Mouse (Mus musculus) liver, embryonic 15.5 days (tissue): ENCODE measurements around the gene Zfhx3. TPM values are rescaled to one million over a fixed set of nuclear protein-coding genes. Genes with fewer than 3 reads are reported as not detected.

Experiments used
- ATAC-seq: fragments of 200-750 bp; cut with Nextera tagmentation; 2 replicates; pipeline ENCODE4 v1.8.0; 2017; ENCODE audit warnings: moderate number of reproducible peaks, mild to moderate bottlenecking, moderate library complexity; ENCODE audit not compliant: insufficient read depth
- H3K27ac ChIP-seq: fragments of 300-500 bp; sonication (generic); replicated peaks from 2 replicates; pipeline ENCODE4 v1.5.1; 2015; ENCODE audit warnings: mild to moderate bottlenecking, inconsistent platforms
- H3K27me3 ChIP-seq: fragments of 300-500 bp; sonication (generic); 2 replicates; pipeline ENCODE4 v1.6.1; 2015; ENCODE audit warnings: mild to moderate bottlenecking, inconsistent platforms
- H3K36me3 ChIP-seq: fragments of 300-500 bp; sonication (generic); replicated peaks from 2 replicates; pipeline ENCODE4 v1.6.1; 2015; ENCODE audit warnings: moderate library complexity, mild to moderate bottlenecking, inconsistent platforms
- H3K4me1 ChIP-seq: fragments of 300-500 bp; sonication (generic); replicated peaks from 2 replicates; pipeline ENCODE4 v1.6.1; 2015; ENCODE audit warnings: inconsistent platforms
- H3K4me2 ChIP-seq: fragments of 300-500 bp; sonication (generic); 2 replicates; pipeline ENCODE4 v1.6.1; 2015; ENCODE audit warnings: moderate library complexity, mild to moderate bottlenecking, inconsistent platforms
- H3K4me3 ChIP-seq: fragments of 300-500 bp; sonication (generic); replicated peaks from 2 replicates; pipeline ENCODE4 v1.5.1; 2015; ENCODE audit warnings: mild to moderate bottlenecking, inconsistent platforms
- H3K9ac ChIP-seq: fragments of 300-500 bp; sonication (generic); 2 replicates; pipeline ENCODE4 v1.6.1; 2015; ENCODE audit warnings: moderate library complexity, mild to moderate bottlenecking, inconsistent platforms
- H3K9me3 ChIP-seq: fragments of 300-500 bp; sonication (generic); replicated peaks from 2 replicates; pipeline ENCODE4 v1.6.1; 2016; ENCODE audit warnings: inconsistent platforms
- WGBS: fragments of 180-500 bp; shearing (Covaris S2); methylation state at CpG from one replicate; pipeline ENCODE4 v1.1.7; 2015; ENCODE audit warnings: mixed read lengths; ENCODE audit not compliant: insufficient replicate concordance; 5-methylcytosine and 5-hydroxymethylcytosine counted together
- polyA plus RNA-seq: library from polyadenylated mRNA; unstranded; fragments of >200 nt; fragmentation: Nextera tagmentation; extraction: Ambion mirVana; gene quantifications from 2 replicates; pipeline ENCODE4 v1.2.1, GENCODE M21; 2015

Zfhx3 gene
- polyA plus RNA-seq, 1 experiment from 2014 or later = 1.0 TPM

DNA sequence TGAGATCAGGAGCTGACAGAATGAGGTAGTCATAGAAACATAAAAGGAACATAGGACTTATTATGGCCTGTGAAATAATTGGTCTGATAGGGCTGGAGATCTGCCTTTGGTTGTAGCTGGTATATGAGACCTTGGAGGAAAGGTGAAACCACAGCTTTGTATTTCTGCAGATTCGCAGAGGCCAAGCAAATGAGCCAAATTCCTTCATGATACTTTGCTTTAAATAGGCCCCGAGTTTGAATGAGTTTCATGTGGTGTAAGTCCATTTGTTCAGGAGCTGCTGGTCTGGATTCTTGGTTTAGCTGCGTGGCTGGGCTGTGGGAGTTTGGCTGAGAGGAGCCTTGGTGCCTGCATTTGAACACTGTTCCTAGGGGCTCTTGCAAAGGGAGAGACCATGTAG is 101.7 kb downstream of the Zfhx3 start:
- no peaks in the 10 kb centered on the region for H3K27me3 ChIP-seq
- ATAC-seq = no peak
- H3K4me2 ChIP-seq = no peak overlapping the region
- no peak overlapping the region for H3K4me3 ChIP-seq
- no peaks in the 10 kb centered on the region for H3K4me1 ChIP-seq
- no peaks in the 10 kb centered on the region for H3K36me3 ChIP-seq
- WGBS = 55% methylated on average over 3 of the region's 3 CpGs
- H3K27ac ChIP-seq = no peak overlapping the region
- H3K9ac ChIP-seq = no peak overlapping the region
- no peaks in the 10 kb centered on the region for H3K9me3 ChIP-seq

DNA sequence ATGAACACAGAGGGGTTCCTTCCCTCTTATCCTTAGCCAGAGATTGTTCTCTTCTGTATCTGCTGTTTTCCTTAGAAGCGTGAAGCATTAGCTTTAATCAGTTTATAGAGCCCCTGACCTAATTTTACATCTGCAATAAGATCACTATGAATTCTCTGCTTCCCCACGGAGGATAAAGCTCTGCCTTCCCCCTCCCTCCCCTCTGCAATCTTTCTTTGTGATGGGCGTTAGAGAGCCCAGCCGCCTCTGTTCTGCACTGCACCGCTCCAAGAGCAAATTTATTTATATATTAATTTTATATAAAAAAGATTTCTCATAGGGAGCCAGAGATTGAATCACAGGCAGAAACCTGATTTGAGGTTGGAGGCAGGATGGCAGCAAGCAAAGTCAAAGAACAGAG is 113.8 kb downstream of the Zfhx3 start:
- Histone ChIP-seq H3K36me3 (no peaks in the 10 kb centered on the region), H3K9ac (no peak overlapping the region), H3K4me1 (no peaks in the 10 kb centered on the region), H3K27ac (no peak overlapping the region), H3K27me3 (no peaks in the 10 kb centered on the region), H3K4me3 (no peak overlapping the region), H3K4me2 (no peak overlapping the region), H3K9me3 (no peaks in the 10 kb centered on the region)
- WGBS = 46% methylated on average over 5 of the region's 5 CpGs
- ATAC-seq = no peak

GRCm38 (mm10) chr8:108061972-108062371 is 119.5 kb downstream of the Zfhx3 start:
- Histone ChIP-seq H3K4me1 (no peaks in the 10 kb centered on the region), H3K9me3 (no peaks in the 10 kb centered on the region), H3K27me3 (no peaks in the 10 kb centered on the region), H3K27ac (no peak overlapping the region), H3K4me2 (no peak overlapping the region), H3K36me3 (no peaks in the 10 kb centered on the region), H3K9ac (no peak overlapping the region), H3K4me3 (no peak overlapping the region)
- 76% methylated on average over 12 of the region's 12 CpGs for WGBS
- no peak for ATAC-seq

GRCm38 (mm10) chr8:108067111-108067510 is 124.7 kb downstream of the Zfhx3 start:
- H3K27ac ChIP-seq = no peak overlapping the region
- no peaks in the 10 kb centered on the region for H3K27me3 ChIP-seq

DNA sequence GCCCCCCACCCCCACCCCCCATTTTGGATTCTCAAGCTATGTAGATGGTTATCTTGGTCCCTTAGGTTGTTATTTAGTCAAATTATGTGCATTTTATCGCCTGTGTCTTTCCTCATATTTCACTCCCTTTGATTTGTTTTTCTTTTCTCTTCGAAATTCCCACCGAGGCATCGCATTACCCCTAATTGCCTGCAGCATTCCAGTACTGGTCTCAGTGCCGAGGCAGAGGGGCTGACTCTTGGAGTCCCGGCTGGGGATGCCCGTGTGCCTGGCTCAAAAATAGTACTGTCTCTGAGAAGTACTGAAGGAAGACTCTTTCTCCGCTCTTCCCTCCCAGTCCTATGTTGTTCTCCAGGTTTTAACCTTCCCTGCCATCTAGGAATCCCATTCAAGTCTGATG is 125.8 kb downstream of the Zfhx3 start:
- Histone ChIP-seq H3K36me3 (no peaks in the 10 kb centered on the region), H3K4me2 (no peak overlapping the region), H3K9me3 (no peaks in the 10 kb centered on the region), H3K27me3 (no peaks in the 10 kb centered on the region), H3K27ac (no peak overlapping the region), H3K4me1 (no peaks in the 10 kb centered on the region), H3K9ac (no peak overlapping the region), H3K4me3 (no peak overlapping the region)
- ATAC-seq = no peak
- WGBS = 52% methylated on average over 8 of the region's 8 CpGs

More at GRCm38 (mm10) chr8:108067111-108067510, 124.7 kb downstream of the Zfhx3 start:
- no peak overlapping the region for H3K4me2 ChIP-seq
- no peak for ATAC-seq
- no peak overlapping the region for H3K4me3 ChIP-seq
- H3K9ac ChIP-seq = no peak overlapping the region
- no peaks in the 10 kb centered on the region for H3K4me1 ChIP-seq
- no peaks in the 10 kb centered on the region for H3K36me3 ChIP-seq
- H3K9me3 ChIP-seq = no peaks in the 10 kb centered on the region
- 70% methylated on average over 6 of the region's 6 CpGs for WGBS

GRCm38 (mm10) chr8:108070438-108070837 is 128.0 kb downstream of the Zfhx3 start:
- Histone ChIP-seq H3K36me3 (no peaks in the 10 kb centered on the region), H3K9me3 (no peaks in the 10 kb centered on the region), H3K4me3 (no peak overlapping the region), H3K4me1 (no peaks in the 10 kb centered on the region), H3K27ac (no peak overlapping the region), H3K9ac (no peak overlapping the region), H3K27me3 (no peaks in the 10 kb centered on the region), H3K4me2 (no peak overlapping the region)
- ATAC-seq = no peak
- WGBS = 57% methylated on average over 4 of the region's 4 CpGs

DNA sequence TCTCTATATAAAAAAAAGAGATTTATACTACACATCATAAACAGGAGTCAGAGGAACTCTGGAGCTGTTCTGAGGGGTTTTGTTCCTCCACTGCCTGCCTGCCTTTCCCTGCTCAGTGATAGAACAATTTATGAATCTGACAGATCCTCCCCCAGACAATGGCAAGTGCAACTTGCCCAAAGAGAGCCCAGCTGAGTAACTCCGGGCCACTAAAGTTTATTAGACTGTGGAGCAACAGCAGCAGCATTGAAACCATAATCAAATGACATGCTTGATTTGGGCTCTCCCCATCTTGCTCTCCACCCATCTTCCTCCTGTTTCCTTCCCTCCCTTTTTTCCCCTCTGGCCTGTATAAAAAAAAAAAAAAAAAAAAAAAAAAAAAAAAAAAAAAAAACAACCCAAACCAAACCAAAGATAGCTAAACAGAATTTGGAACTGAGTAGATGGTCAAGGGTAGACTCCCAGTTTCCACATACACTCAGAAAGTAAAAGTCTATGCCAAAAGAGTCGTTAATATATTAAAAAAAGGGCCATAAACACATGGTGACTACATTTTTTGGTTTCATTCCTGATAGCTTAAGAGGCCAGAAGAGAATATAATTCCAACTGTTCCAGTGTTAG is 129.8 kb downstream of the Zfhx3 start:
- no peak for ATAC-seq

DNA sequence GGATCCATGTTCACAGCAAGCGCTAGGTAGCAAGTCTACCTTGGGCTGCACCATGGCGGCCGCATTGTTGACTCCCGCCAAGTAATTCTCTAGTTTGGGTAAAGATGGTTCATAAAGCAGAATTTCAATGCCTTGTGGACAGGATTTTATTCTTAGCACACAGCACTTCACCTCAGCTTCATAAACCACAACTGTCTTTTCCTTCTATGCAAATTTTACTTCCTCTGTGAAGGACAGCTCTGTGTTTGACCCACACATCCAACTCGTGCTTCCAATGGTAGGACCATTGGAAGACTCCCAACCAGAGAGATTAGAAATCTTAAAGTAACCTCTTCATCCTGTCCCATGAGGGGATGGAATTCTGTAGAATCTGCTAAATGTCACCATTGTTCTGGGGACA is 130.4 kb downstream of the Zfhx3 start:
- Histone ChIP-seq H3K27me3 (no peaks in the 10 kb centered on the region), H3K9me3 (no peaks in the 10 kb centered on the region), H3K36me3 (no peaks in the 10 kb centered on the region), H3K4me3 (no peak overlapping the region), H3K9ac (no peak overlapping the region), H3K4me2 (no peak overlapping the region), H3K4me1 (no peaks in the 10 kb centered on the region), H3K27ac (no peak overlapping the region)
- ATAC-seq = no peak
- WGBS = 74% methylated on average over 5 of the region's 5 CpGs

More for the DNA sequence above, 129.8 kb downstream of the Zfhx3 start:
- H3K4me2 ChIP-seq = no peak overlapping the region
- H3K27me3 ChIP-seq = no peaks in the 10 kb centered on the region
- H3K9me3 ChIP-seq = no peaks in the 10 kb centered on the region
- H3K36me3 ChIP-seq = no peaks in the 10 kb centered on the region
- H3K9ac ChIP-seq = no peak overlapping the region
- no peak overlapping the region for H3K4me3 ChIP-seq
- H3K27ac ChIP-seq = no peak overlapping the region
- WGBS = 30% methylated on average over 2 of the region's 2 CpGs
- no peaks in the 10 kb centered on the region for H3K4me1 ChIP-seq

- no peak for ATAC-seq
- no peaks in the 10 kb centered on the region for H3K4me1 ChIP-seq
- H3K9ac ChIP-seq = no peak overlapping the region
- no peaks in the 10 kb centered on the region for H3K9me3 ChIP-seq
- H3K4me2 ChIP-seq = no peak overlapping the region
- 59% methylated on average over 5 of the region's 5 CpGs for WGBS
- no peak overlapping the region for H3K4me3 ChIP-seq
- H3K27me3 ChIP-seq = no peaks in the 10 kb centered on the region
- H3K27ac ChIP-seq = no peak overlapping the region
- no peaks in the 10 kb centered on the region for H3K36me3 ChIP-seq
Measured at GRCm38 (mm10) chr8:108075176-108075575, 132.7 kb downstream of the Zfhx3 start.

- WGBS = 77% methylated on average over 4 of the region's 4 CpGs
- H3K9ac ChIP-seq = no peak overlapping the region
- no peak for ATAC-seq
Measured at GRCm38 (mm10) chr8:108078726-108079125, 136.3 kb downstream of the Zfhx3 start.

GRCm38 (mm10) chr8:108086913-108087312 is 144.5 kb downstream of the Zfhx3 start:
- WGBS = 55% methylated on average over 4 of the region's 4 CpGs

More at GRCm38 (mm10) chr8:108078726-108079125, 136.3 kb downstream of the Zfhx3 start:
- H3K9me3 ChIP-seq = no peaks in the 10 kb centered on the region
- no peaks in the 10 kb centered on the region for H3K4me1 ChIP-seq
- H3K4me2 ChIP-seq = no peak overlapping the region
- no peaks in the 10 kb centered on the region for H3K27me3 ChIP-seq
- no peaks in the 10 kb centered on the region for H3K36me3 ChIP-seq
- H3K4me3 ChIP-seq = no peak overlapping the region
- H3K27ac ChIP-seq = no peak overlapping the region

DNA sequence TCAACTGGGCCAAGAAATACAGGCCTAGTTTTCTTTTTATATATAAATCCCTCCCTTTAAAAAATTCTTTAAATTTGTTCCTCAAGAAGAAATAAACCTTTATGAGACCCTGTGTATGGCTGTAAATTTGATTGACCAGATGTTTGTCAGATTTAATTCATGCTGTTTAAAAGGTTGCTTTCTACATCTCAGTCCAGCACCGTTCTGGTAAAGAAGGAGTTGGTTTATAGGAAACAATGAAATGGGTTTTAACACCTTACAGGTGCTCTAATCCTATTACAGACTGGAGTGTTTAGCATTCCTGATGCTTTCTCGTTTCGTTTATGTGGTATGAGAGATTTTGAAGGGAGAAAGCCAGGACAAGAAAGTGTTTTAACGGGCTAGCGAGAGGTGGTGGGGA is 147.2 kb downstream of the Zfhx3 start:
- 53% methylated on average over 5 of the region's 5 CpGs for WGBS
- Histone ChIP-seq H3K36me3 (no peaks in the 10 kb centered on the region), H3K27me3 (no peaks in the 10 kb centered on the region), H3K4me3 (no peak overlapping the region), H3K9me3 (no peaks in the 10 kb centered on the region), H3K9ac (no peak overlapping the region), H3K4me2 (no peak overlapping the region), H3K4me1 (no peaks in the 10 kb centered on the region), H3K27ac (no peak overlapping the region)
- no peak for ATAC-seq

More at GRCm38 (mm10) chr8:108086913-108087312, 144.5 kb downstream of the Zfhx3 start:
- H3K27ac ChIP-seq = no peak overlapping the region
- H3K27me3 ChIP-seq = no peaks in the 10 kb centered on the region
- no peak overlapping the region for H3K4me3 ChIP-seq
- no peaks in the 10 kb centered on the region for H3K36me3 ChIP-seq
- no peak overlapping the region for H3K4me2 ChIP-seq
- no peak overlapping the region for H3K9ac ChIP-seq
- H3K9me3 ChIP-seq = no peaks in the 10 kb centered on the region
- no peak for ATAC-seq
- H3K4me1 ChIP-seq = no peaks in the 10 kb centered on the region
